In genomic region chr1:132934856-132935255, GRCm38 (mm10) we compare ENCODE assay signal across 9 mouse cellular contexts. TPM values are rescaled to one million over a fixed set of nuclear protein-coding genes. Genes with fewer than 3 reads are reported as not detected.
DNase-seq lines count a peak whose midpoint lies in the region; TF ChIP-seq lines count a peak whose summit lies in the region.
"Had no signal": no experiment of that assay in that cellular context is flagged by ENCODE, and none has a peak within 500 bp of the region (broad histone marks: within the 10 kb centered on the region; RNA-seq: fewer than 3 reads in every experiment).

No protein-coding gene starts in this region.

- peak; percentile 53 for TF ChIP-seq CTCF in heart, adult 2 months (IDR thresholded peaks at IDR 0.05)

- no peaks in the 10 kb centered on the region for H3K36me3 ChIP-seq in heart, adult 2 months (ENCODE audit: control insufficient read depth, insufficient read depth, low read length)

- no peaks in the 10 kb centered on the region for H3K27me3 ChIP-seq in heart, adult 2 months (ENCODE audit: control insufficient read depth, insufficient read depth, low read length)

- no peaks in the 10 kb centered on the region for H3K79me2 ChIP-seq in heart, adult 2 months (replicated peaks; ENCODE audit: control insufficient read depth, insufficient read depth, low read length)

- no peak overlapping the region for H3K27ac ChIP-seq in heart, adult 2 months
- H3K27ac ChIP-seq: liver, embryonic 14.5 days had no signal

- DNase-seq in heart, adult 2 months: peak in 1 of 2 experiments; percentile 8
- no peak for DNase-seq in heart, postnatal 25 days (ENCODE audit: low spot score)
- peak; percentile 7 for DNase-seq in thymus, postnatal 14 days
- no peak for DNase-seq in thymus, adult 18-20 months
- DNase-seq in frontal cortex, adult 2 months (ENCODE audit: extremely low spot score in 1 of 2, low spot score in 1 of 2): peak; percentile 61 to 77
- DNase-seq in left cerebral cortex, postnatal 36 days (ENCODE audit: low spot score in 2 of 2): peak; percentile 65 to 66
- peak; percentile 77 to 78 for DNase-seq in right cerebral cortex, postnatal 10 days (ENCODE audit: low spot score in 2 of 2)
- no peak for DNase-seq in natural killer cell, adult 2 months (ENCODE audit: low spot score in 2 of 2)

- no peak for TF ChIP-seq POLR2A in heart, adult 2 months (IDR thresholded peaks at IDR 0.05; ENCODE audit: insufficient read depth, low read depth, low read length)

- intact Hi-C loops in heart, adult 2 months (cut with DNase I): no loop called here
- intact Hi-C loops in heart, postnatal 25 days (cut with DNase I): no loop called here
- intact Hi-C loops in left cerebral cortex, postnatal 36 days (cut with DNase I): no loop called here

- 35% methylated on average over 7 of the region's 7 CpGs for WGBS in heart, adult 2 months

- H3K4me3 ChIP-seq in heart, adult 2 months: no peak overlapping the region

- H3K4me1 ChIP-seq in heart, adult 2 months (ENCODE audit: control insufficient read depth, insufficient read depth, low read length): no peaks in the 10 kb centered on the region

- no peak overlapping the region for H3K9ac ChIP-seq in heart, adult 2 months (ENCODE audit: low read depth, low read length)
- H3K9ac ChIP-seq: liver, embryonic 14.5 days had no signal

- TF ChIP-seq EP300 in heart, adult 2 months (IDR thresholded peaks at IDR 0.05; ENCODE audit: insufficient read depth, low read depth, low read length): no peak

RNA-seq across cellular contexts. Expression of gene Lrrn2, which starts 54.8 kb away (rescaled TPM):
- total RNA-seq in heart, adult 2 months (2021): 1 to 10 TPM; 3.2 to 4.2 TPM
- 6.1 and 7.3 TPM in 2 replicates for polyA plus RNA-seq in heart, adult 2 months (2012; rRNA removed)
- 1 to 10 TPM; 3.2 to 3.3 TPM for total RNA-seq in heart, postnatal 25 days (2021)
- polyA plus RNA-seq in frontal cortex, adult 2 months (2012; rRNA removed): 53.9 and 61.9 TPM in 2 replicates
- total RNA-seq in left cerebral cortex, postnatal 36 days (2021): 100 to 1,000 TPM in 1 of 2 experiments, 10 to 100 TPM in 1; 89.3 to 105 TPM

Comparison
In these comparisons a context has a peak if more than half of its experiments do, and no peak if none do; other contexts are left out.
1. DNase-seq: peak in thymus, postnatal 14 days (single experiment), frontal cortex, adult 2 months (2 of 2), left cerebral cortex, postnatal 36 days (2 of 2) and right cerebral cortex, postnatal 10 days (2 of 2); none in heart, postnatal 25 days (single experiment), thymus, adult 18-20 months (0 of 2) and natural killer cell, adult 2 months (0 of 2).
2. RNA of gene Lrrn2, which starts 54.8 kb away (total RNA-seq): 89.3 to 105 TPM in left cerebral cortex, postnatal 36 days; 3.2 to 4.2 TPM in heart, adult 2 months and 3.2 to 3.3 TPM in heart, postnatal 25 days; every median in the first group is over 10 times any median in the second.